Mouse (Mus musculus): ENCODE results near the gene Amy1. TPM values are rescaled to one million over a fixed set of nuclear protein-coding genes. Genes with fewer than 3 reads are reported as not detected.

Gene Amy1
- polyA plus RNA-seq, 1 experiment = 3.4 TPM

- Histone ChIP-seq H3K4me3 (ENCODE audit: low read depth, low read length) (peak overlapping the region; percentile 92), H3K9ac (ENCODE audit: low read depth, poor library complexity, severe bottlenecking) (peak overlapping the region; percentile 82), H3K9me3 (replicated peaks; ENCODE audit: control insufficient read depth, insufficient read depth, low read length, poor library complexity, severe bottlenecking) (no peaks in the 10 kb centered on the region), H3K36me3 (ENCODE audit: control insufficient read depth, insufficient read depth, low read length, poor library complexity, severe bottlenecking) (no peaks in the 10 kb centered on the region; the same call in 1 of the 2 replicates), H3K27me3 (ENCODE audit: control insufficient read depth, insufficient read depth, low read length, poor library complexity, severe bottlenecking) (no peaks in the 10 kb centered on the region), H3K27ac (ENCODE audit: insufficient read depth, low read length) (peak overlapping the region; percentile 96), H3K4me1 (ENCODE audit: control insufficient read depth, insufficient read depth, low read length) (no peaks in the 10 kb centered on the region)
- TF ChIP-seq POLR2A (IDR thresholded peaks at IDR 0.05; ENCODE audit: insufficient read depth, low read length) = no peak
- TF ChIP-seq EP300 (IDR thresholded peaks at IDR 0.05; ENCODE audit: insufficient read depth, low read depth, low read length) = no peak
- TF ChIP-seq CTCF (IDR thresholded peaks at IDR 0.05; ENCODE audit: low read depth, low read length) = no peak
These were observed 24.1 kb upstream of the Amy1 start for GRCm38 (mm10) chr3:113630564-113630963.

- H3K27me3 ChIP-seq (ENCODE audit: control insufficient read depth, insufficient read depth, low read length, poor library complexity, severe bottlenecking) = no peaks in the 10 kb centered on the region
- peak within 1 kb of the TSS; percentile 92 for H3K4me3 ChIP-seq (ENCODE audit: low read depth, low read length)
- H3K27ac ChIP-seq (ENCODE audit: insufficient read depth, low read length) = peak within 1 kb of the TSS; percentile 96
- no peaks in the 10 kb centered on the region for H3K4me1 ChIP-seq (ENCODE audit: control insufficient read depth, insufficient read depth, low read length)
- no peaks in the 10 kb centered on the region for H3K9me3 ChIP-seq (replicated peaks; ENCODE audit: control insufficient read depth, insufficient read depth, low read length, poor library complexity, severe bottlenecking)
- H3K36me3 ChIP-seq (ENCODE audit: control insufficient read depth, insufficient read depth, low read length, poor library complexity, severe bottlenecking) = no peaks in the 10 kb centered on the region; the same call in 1 of the 2 replicates
- peak within 1 kb of the TSS; percentile 82 for H3K9ac ChIP-seq (ENCODE audit: low read depth, poor library complexity, severe bottlenecking)
- TF ChIP-seq POLR2A (IDR thresholded peaks at IDR 0.05; ENCODE audit: insufficient read depth, low read length) (peak; percentile 70), CTCF (IDR thresholded peaks at IDR 0.05; ENCODE audit: low read depth, low read length) (no peak)
These were observed 23.3 kb upstream of the Amy1 start, which contains the start of gene Rnpc3 for GRCm38 (mm10) chr3:113629606-113630359. Gene Rnpc3 (minus strand): TSS chr3:113630149.

GRCm38 (mm10) chr3:113590844-113591243 is 15.7 kb downstream of the Amy1 start:
- H3K4me3 ChIP-seq (ENCODE audit: low read depth, low read length) = no peak overlapping the region
- no peaks in the 10 kb centered on the region for H3K9me3 ChIP-seq (replicated peaks; ENCODE audit: control insufficient read depth, insufficient read depth, low read length, poor library complexity, severe bottlenecking)
- TF ChIP-seq POLR2A (IDR thresholded peaks at IDR 0.05; ENCODE audit: insufficient read depth, low read length) = no peak
- TF ChIP-seq CTCF (IDR thresholded peaks at IDR 0.05; ENCODE audit: low read depth, low read length) = no peak
- no peak for TF ChIP-seq EP300 (IDR thresholded peaks at IDR 0.05; ENCODE audit: insufficient read depth, low read depth, low read length)
- no peak overlapping the region for H3K9ac ChIP-seq (ENCODE audit: low read depth, poor library complexity, severe bottlenecking)
- H3K4me1 ChIP-seq (ENCODE audit: control insufficient read depth, insufficient read depth, low read length) = no peaks in the 10 kb centered on the region
- H3K36me3 ChIP-seq (ENCODE audit: control insufficient read depth, insufficient read depth, low read length, poor library complexity, severe bottlenecking) = no peaks in the 10 kb centered on the region
- H3K27ac ChIP-seq (ENCODE audit: insufficient read depth, low read length) = no peak overlapping the region
- no peaks in the 10 kb centered on the region for H3K27me3 ChIP-seq (ENCODE audit: control insufficient read depth, insufficient read depth, low read length, poor library complexity, severe bottlenecking)

- no peaks in the 10 kb centered on the region for H3K27me3 ChIP-seq (ENCODE audit: control insufficient read depth, insufficient read depth, low read length, poor library complexity, severe bottlenecking)
- no peak overlapping the region for H3K4me3 ChIP-seq (ENCODE audit: low read depth, low read length)
- H3K9me3 ChIP-seq (replicated peaks; ENCODE audit: control insufficient read depth, insufficient read depth, low read length, poor library complexity, severe bottlenecking) = no peaks in the 10 kb centered on the region
- no peaks in the 10 kb centered on the region for H3K36me3 ChIP-seq (ENCODE audit: control insufficient read depth, insufficient read depth, low read length, poor library complexity, severe bottlenecking)
- H3K4me1 ChIP-seq (ENCODE audit: control insufficient read depth, insufficient read depth, low read length) = no peaks in the 10 kb centered on the region
- H3K27ac ChIP-seq (ENCODE audit: insufficient read depth, low read length) = no peak overlapping the region
- no peak overlapping the region for H3K9ac ChIP-seq (ENCODE audit: low read depth, poor library complexity, severe bottlenecking)
- no peak for TF ChIP-seq CTCF (IDR thresholded peaks at IDR 0.05; ENCODE audit: low read depth, low read length)
- no peak for TF ChIP-seq EP300 (IDR thresholded peaks at IDR 0.05; ENCODE audit: insufficient read depth, low read depth, low read length)
- no peak for TF ChIP-seq POLR2A (IDR thresholded peaks at IDR 0.05; ENCODE audit: insufficient read depth, low read length)
These were observed 31.9 kb downstream of the Amy1 start for GRCm38 (mm10) chr3:113574578-113574977.

- Histone ChIP-seq H3K4me3 (ENCODE audit: low read depth, low read length) (no peak overlapping the region), H3K9ac (ENCODE audit: low read depth, poor library complexity, severe bottlenecking) (no peak overlapping the region)
- TF ChIP-seq EP300 (IDR thresholded peaks at IDR 0.05; ENCODE audit: insufficient read depth, low read depth, low read length) (no peak), POLR2A (IDR thresholded peaks at IDR 0.05; ENCODE audit: insufficient read depth, low read length) (no peak), CTCF (IDR thresholded peaks at IDR 0.05; ENCODE audit: low read depth, low read length) (no peak)
These were observed 32.4 kb downstream of the Amy1 start for GRCm38 (mm10) chr3:113574138-113574537.

GRCm38 (mm10) chr3:113572158-113572557 is 34.3 kb downstream of the Amy1 start:
- no peaks in the 10 kb centered on the region for H3K9me3 ChIP-seq (replicated peaks; ENCODE audit: control insufficient read depth, insufficient read depth, low read length, poor library complexity, severe bottlenecking)
- H3K9ac ChIP-seq (ENCODE audit: low read depth, poor library complexity, severe bottlenecking) = no peak overlapping the region
- H3K27ac ChIP-seq (ENCODE audit: insufficient read depth, low read length) = no peak overlapping the region
- no peaks in the 10 kb centered on the region for H3K27me3 ChIP-seq (ENCODE audit: control insufficient read depth, insufficient read depth, low read length, poor library complexity, severe bottlenecking)
- no peaks in the 10 kb centered on the region for H3K36me3 ChIP-seq (ENCODE audit: control insufficient read depth, insufficient read depth, low read length, poor library complexity, severe bottlenecking)
- TF ChIP-seq POLR2A (IDR thresholded peaks at IDR 0.05; ENCODE audit: insufficient read depth, low read length) = no peak
- no peaks in the 10 kb centered on the region for H3K4me1 ChIP-seq (ENCODE audit: control insufficient read depth, insufficient read depth, low read length)
- no peak overlapping the region for H3K4me3 ChIP-seq (ENCODE audit: low read depth, low read length)

More at GRCm38 (mm10) chr3:113574138-113574537, 32.4 kb downstream of the Amy1 start:
- Histone ChIP-seq H3K27me3 (ENCODE audit: control insufficient read depth, insufficient read depth, low read length, poor library complexity, severe bottlenecking) (no peaks in the 10 kb centered on the region), H3K36me3 (ENCODE audit: control insufficient read depth, insufficient read depth, low read length, poor library complexity, severe bottlenecking) (no peaks in the 10 kb centered on the region), H3K9me3 (replicated peaks; ENCODE audit: control insufficient read depth, insufficient read depth, low read length, poor library complexity, severe bottlenecking) (no peaks in the 10 kb centered on the region), H3K4me1 (ENCODE audit: control insufficient read depth, insufficient read depth, low read length) (no peaks in the 10 kb centered on the region), H3K27ac (ENCODE audit: insufficient read depth, low read length) (no peak overlapping the region)

Data from ES-Bruce4 (cell line).